Mouse (Mus musculus) layer of hippocampus, postnatal 25 days (tissue): ENCODE measurements around the gene Taf4. TPM values are rescaled to one million over a fixed set of nuclear protein-coding genes. Genes with fewer than 3 reads are reported as not detected.

Source experiments
- DNase-seq, 2 experiments: peaks; one replicate each; pipeline ENCODE4 v3.0.0; 2022; ENCODE audit warnings: mixed read lengths in 2 of 2, low spot score in 1 of 2; ENCODE audit errors: extremely low spot score in 1 of 2
- total RNA-seq, 2 experiments: library from RNA; stranded (reverse); gene quantifications; 2 replicates each; pipeline ENCODE4 v1.2.3; 2021

Gene Taf4
- total RNA-seq, 2 experiments from 2014 or later = 19.4 to 21.0 TPM

GRCm38 (mm10) chr2:179984830-179985229, 8.4 kb upstream of the Taf4 start:
- no peak for DNase-seq

- no peak for DNase-seq
Measured at GRCm38 (mm10) chr2:179982715-179983114, 6.3 kb upstream of the Taf4 start.

DNA sequence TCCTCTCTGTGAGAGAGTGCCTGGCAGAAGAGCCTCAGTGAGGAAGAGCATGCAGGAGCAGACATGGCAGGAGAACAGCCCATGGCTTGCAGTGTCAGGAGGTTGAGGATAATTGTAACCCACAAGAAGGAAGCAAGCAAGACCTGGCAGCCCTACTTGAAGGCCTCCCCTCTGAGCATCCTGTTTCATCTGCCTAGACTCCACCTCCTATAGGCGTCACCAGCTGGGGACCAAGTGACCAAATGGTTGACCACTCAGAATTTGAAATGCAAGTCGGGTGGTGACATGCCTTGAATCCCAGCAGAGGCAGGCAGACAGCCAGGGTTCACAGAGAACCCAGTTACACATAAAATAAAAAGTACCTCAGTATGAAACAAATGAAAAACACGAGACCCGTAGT, 4.2 kb upstream of the Taf4 start:
- no peak for DNase-seq

DNA sequence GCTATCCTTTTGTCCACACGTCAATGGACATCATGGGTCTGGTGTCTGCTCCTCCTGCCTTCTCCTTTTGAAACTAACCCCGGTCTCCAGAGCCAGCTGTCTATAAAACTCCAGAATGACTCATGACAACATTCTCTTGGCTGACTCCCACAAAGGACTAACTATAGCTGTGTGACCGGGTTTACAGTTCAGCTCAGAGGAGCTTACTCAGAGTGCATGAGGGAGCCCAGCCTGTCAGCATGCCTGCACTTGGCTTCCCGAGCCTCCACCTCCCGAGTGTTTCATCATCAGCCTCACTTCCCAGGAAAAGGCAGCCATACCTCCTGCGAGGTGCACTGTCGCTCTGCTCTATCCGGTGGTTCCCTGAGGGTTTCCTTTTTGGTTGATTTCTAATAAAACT, 3.4 kb upstream of the Taf4 start:
- DNase-seq = no peak

GRCm38 (mm10) chr2:179978250-179978649, 1.8 kb upstream of the Taf4 start:
- DNase-seq = no peak

GRCm38 (mm10) chr2:179977344-179978025, 1.0 kb upstream of the Taf4 start:
- DNase-seq = no peak

GRCm38 (mm10) chr2:179976295-179976627, 185 bp downstream of the Taf4 start:
- no peak for DNase-seq

- DNase-seq = no peak
Measured at GRCm38 (mm10) chr2:179975851-179976250, 595 bp downstream of the Taf4 start.

DNA sequence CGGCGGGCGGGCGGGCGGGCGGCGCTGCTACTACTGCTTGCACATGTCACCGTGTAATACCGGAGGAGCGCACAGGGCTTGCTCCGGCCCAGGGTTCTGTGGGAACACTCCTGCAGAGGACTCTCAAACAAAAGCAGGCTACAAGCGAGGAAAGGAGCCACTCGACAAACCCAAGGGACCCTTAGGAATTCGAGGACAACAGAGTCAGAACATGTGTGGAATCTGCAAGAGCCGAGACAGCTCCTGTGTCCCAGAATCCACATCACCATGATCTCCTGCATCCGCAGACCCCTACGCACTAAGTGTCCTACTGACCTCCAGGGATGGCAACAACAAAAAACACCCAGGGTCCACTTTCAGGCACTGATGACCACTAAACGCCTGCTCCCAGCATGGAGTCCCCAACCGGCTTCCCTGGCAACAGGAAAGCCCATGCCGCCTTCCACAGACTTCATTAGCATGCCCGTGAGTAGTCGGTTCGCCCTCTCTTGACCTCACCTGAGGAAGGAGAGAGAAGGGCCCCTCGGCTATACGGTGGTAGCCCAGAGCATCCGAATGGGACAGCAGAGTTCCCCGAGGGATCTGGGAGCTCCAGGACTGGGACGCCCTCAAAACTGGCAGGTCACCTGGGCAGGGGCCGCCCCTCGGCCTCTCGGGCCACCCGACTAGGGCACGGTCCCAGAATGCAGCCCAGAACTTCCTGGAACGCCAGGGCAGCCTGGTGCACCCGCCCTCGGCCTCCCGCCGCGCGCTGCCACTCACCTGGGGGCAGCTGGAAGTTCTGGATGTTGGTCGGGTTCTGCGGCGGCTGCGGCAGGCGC, 1.6 kb downstream of the Taf4 start:
- no peak for DNase-seq

DNA sequence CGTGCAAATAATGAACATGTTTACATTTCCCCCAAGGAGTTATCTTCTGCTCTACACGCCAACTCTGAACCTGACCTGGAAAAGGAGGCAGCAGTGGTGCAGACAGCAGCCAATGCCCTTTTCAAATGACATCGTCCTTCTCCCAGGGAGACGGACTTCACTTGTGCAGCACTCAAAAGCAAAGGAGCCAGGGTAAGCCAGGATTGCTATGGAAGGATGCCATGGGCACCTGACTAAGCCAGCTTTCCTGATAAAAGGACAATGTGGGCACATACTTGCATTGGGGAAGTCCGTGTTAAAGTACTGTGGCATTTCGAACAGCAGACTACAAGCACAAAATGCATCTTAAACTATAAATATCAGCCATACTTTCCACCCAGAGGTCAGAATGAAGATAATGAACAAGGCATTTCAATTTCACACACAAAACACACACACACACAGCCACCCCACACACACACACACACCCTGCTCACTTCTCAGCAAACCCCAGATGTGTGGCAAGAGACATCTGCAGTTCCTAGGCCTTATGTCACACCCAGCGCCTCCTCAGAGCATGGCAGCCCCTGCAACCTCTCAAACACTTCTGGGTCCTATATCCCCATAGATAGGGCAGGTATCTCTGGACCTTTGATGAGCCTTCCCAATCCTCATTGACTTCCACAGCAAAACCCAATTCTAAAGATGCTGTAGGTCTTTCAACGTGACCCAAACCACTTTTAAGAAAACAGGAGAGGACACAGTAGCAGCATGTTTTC, 2.4 kb downstream of the Taf4 start:
- no peak for DNase-seq

DNA sequence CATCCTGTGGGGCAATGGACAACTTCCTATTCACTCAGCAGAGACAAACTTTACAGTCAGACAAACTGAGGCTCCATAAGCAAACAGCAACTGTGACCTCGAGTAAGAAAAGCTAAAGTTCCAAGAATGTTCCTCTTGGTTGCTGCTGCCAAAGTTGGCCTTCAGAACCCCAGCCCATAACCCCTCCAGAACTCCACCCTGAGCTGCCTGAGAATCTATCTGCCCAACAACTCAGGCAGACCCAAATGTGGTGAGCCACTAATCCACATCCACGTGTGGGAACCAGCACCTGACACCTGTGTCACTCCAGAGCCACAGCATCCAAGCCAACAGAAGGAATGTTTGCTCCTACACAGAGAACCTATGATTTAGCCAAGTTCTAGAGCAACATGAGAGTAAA, 4.0 kb downstream of the Taf4 start:
- DNase-seq = no peak

DNA sequence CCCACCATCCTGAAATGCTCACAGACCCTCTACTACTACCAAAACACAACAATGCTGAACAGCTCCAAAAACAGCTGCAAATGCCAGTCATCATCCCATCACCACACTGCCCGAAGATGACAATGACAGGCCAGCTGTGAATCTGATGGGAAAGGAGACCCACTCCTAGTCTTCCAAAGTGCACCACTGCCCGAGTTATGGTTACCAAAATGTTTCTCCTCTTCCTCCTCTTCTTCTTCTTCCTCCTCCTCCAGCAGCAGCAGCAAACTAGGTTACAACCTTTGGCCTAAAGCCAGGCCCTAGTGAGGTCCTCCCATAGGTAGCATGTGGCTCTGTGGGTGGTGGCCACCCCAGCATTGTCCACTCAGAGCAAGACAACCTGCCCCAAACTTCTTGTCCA, 4.6 kb downstream of the Taf4 start:
- DNase-seq = no peak

DNA sequence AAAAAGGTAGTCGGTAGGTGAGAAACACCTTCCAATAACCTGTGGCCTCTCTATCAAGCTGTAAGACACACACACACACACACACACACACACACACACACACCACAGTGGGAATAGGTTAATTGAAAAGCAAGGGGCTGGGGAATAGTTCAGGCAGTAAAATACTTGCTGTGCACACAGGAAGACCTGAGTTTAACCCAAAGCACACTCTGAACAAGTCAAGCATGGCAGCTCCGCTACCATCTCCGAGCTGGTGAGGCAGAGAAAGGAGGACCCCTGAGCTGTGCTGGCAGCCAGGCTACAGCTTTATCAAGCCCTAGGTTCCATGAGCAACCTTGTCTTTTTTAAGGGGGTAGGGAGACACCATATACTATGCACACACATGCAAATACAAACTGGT, 7.3 kb downstream of the Taf4 start:
- no peak for DNase-seq

DNA sequence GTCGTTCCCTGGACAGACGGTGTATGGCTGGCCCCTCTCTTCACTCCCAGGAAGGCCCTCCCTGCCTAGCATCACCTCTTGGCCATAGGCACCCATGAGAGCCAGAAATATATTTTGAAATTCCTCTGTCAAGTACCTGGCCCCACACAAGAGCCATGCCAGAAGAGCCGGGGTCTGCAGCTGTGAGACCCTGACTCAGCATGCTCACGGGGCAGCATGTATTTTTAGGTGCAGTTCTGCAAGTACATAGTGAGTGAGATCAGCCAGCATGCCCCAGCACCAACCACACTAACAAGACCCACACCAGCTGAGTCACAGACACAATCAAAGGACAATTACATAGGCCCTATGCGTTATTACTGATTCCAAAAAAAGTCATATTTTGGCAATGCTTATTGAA, 8.8 kb downstream of the Taf4 start:
- no peak for DNase-seq

GRCm38 (mm10) chr2:179961420-179961819, 15.0 kb downstream of the Taf4 start:
- DNase-seq = no peak

DNA sequence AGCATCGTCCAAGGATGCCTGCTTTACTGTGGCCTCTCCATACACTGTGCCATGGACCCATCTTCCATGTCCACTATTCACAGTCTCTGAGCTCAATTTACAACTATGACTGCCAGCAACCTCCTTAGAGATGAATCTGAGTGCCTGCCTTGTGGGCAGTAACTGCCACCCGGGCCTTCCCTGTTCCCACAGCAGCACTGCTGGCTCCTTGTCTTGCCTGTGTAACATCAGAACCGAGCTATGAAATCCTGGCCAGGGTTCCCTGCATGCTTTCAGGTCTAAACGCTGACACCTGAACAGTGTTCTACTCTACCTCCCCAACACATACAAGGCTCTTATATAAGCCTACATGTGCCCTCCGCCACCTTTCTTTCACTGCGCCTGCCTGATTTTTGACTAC, 16.1 kb downstream of the Taf4 start:
- DNase-seq = no peak

GRCm38 (mm10) chr2:179959391-179959790, 17.1 kb downstream of the Taf4 start:
- no peak for DNase-seq

GRCm38 (mm10) chr2:179951542-179952524, 24.6 kb downstream of the Taf4 start:
- DNase-seq = no peak

- DNase-seq = no peak
Measured at GRCm38 (mm10) chr2:179948820-179949219, 27.6 kb downstream of the Taf4 start.

DNA sequence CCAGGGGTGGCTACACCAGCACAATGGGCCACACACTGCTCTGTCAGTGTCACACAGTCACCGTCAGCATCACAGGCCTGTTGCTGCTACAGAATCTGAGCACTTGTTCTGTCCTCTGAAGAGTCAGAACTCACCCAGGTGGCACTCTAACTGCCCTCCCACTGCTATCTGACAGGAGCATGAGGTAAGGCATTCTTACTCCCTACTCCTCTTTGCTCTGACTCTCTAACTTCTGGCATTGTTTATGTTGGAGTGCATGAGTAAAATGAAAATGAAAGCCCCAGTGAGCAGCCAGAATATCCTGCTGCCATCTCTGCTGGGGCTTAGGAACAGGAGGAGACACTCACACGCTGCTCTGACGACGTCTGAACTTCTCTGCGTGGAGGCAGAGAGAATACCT, 28.8 kb downstream of the Taf4 start:
- no peak for DNase-seq
